Mouse (Mus musculus) liver, embryonic 14.5 days (tissue): ENCODE measurements around the gene Dcpp3.
"Not testable (repeated sequence)": the region's sequence is repeated elsewhere in the genome, so short reads cannot be mapped to it uniquely, and the experiment has no call there.

Source experiments
- CTCF ChIP-seq: IDR thresholded peaks from 2 replicates; pipeline ENCODE4 v1.5.1; 2016; ENCODE audit warnings: antibody characterized with exemption, low read depth, control low read depth
- EP300 ChIP-seq: IDR thresholded peaks from 2 replicates; pipeline ENCODE4 v1.6.1; 2016; ENCODE audit warnings: antibody characterized with exemption, low read depth

DNA sequence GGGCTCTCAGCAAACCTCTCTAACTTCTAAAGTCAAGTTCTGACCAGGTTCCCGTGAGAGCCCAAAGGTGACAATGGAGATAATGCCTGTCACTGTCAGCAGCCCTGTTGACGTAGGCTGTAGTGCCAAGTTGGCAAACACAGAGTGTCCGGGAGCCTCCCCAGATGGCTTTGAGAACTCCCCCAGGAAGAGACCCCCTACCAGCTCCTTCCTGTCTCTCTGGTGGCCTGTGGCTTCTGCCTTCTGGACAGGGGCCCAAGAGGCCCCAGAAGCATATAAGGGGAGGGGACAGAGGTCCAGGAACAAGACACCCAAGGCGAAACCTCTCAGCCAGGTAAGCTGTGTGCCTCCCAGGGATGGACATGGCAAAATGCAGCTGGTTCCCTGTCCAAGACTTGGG is 36.7 kb upstream of the Dcpp3 start, which contains the start of the genes Dcpp1 and Dcpp2:
- not testable (repeated sequence) for TF ChIP-seq CTCF, EP300
